Mouse (Mus musculus) T-helper 1 cell (primary cell): ENCODE data around the gene Plxnc1.

Source experiments
- in situ Hi-C: fragments of 300-600 bp; cut with MboI, MseI; formaldehyde crosslinking; loops from one replicate; pipeline ENCODE4 v1.15.1; 2025; ENCODE audit warnings: high pct_unique_total_duplicates

Plxnc1 gene

DNA sequence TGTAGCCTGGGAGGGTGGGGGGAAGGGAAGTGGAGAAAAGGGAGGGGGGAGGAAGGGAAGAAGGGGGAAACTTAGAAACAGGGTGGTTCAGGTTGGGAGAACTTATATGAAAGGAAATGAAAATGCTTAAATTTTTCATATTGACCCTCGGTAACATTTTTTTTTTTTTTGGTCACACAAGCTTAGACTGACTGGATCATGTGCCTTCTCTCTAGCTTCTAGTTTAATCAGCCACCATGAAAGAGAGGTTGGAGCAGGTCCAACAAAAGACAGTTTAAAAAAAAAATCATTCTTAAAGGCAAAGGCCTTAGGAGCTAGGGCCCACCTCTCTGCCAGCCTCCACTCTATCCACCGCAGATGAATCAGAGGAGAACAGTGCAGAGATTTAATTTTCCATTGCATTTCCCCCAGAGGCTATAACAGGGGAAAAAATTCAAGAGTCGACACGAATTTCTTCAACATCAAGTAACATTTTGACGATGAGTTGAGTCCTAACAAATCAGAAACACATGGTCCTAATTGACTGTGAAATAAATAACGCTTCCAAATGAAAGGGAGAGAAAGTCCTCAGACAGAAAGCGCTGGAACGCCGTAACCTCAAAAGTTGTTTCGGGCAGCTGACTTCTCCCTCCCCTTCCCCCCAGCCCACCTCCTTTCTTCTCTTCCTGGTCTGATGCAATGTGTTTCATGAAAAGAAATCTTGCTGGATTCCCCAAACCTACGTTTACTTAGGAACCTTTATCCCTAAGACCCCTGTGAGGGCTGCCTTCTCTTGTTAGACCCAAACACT lies 120.5 kb downstream of the Plxnc1 start:
- in situ Hi-C loops: no loop called here

DNA sequence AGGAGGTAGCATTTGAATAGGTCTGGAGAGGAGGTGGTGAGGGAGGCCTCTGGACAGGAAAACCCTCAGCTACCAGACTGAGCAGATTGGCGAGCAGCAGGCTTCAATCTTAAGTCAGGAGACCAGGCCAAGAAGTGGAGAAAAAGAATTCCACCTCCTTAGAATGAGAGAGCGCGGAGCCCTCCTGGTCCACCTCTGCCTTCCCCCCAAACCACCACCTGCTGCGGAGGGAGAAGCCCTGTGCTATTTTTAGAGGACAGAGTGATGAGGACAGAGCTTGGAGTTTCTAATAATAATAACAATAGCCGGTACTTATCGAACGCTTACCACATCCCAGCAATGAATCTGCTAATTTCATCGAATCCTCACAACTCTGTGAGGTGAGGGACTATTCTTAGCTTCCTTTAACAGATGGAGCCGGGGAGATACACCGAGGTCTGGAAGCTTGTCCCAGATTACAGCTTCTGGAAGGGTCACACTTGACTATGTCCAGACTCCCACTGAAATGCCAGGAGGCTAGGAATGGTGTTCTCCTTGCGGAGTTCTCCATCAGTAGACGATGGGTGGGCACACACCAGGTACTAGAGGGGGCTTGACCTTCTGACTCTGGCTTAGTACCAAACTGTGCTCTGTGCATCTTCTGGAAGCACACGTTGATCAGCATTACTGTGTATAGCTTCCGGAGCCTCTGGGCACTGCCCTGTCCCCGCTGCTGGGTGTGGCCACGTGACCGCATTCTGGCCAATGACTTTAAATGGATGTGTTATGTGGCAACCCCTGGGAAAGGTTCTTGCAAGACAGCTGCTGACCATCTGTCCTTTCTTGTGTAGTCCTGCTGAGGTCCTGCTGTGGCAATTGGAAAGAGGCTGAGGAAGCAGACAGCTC lies 125.6 kb downstream of the Plxnc1 start:
- in situ Hi-C loops: no loop called here

DNA sequence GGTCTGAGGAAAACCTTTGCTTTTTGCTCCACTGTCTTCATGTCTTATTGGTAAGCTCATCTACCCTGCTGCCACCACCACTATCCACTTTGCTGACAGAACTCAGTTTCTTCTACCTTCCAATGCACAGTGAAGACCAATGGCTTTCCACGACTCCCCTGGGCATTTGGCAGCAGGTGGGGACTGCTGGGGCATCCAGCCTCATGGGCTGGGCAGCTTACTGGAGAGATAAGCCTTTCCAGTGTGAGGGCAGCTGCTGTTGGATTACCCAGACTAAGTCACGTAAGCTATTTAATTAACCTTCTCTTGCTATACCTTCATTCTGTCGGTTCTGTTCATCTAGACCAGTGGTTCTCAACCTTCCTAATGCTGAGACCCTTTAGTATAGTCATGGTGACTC lies 126.5 kb downstream of the Plxnc1 start:
- in situ Hi-C loops: no loop called here

DNA sequence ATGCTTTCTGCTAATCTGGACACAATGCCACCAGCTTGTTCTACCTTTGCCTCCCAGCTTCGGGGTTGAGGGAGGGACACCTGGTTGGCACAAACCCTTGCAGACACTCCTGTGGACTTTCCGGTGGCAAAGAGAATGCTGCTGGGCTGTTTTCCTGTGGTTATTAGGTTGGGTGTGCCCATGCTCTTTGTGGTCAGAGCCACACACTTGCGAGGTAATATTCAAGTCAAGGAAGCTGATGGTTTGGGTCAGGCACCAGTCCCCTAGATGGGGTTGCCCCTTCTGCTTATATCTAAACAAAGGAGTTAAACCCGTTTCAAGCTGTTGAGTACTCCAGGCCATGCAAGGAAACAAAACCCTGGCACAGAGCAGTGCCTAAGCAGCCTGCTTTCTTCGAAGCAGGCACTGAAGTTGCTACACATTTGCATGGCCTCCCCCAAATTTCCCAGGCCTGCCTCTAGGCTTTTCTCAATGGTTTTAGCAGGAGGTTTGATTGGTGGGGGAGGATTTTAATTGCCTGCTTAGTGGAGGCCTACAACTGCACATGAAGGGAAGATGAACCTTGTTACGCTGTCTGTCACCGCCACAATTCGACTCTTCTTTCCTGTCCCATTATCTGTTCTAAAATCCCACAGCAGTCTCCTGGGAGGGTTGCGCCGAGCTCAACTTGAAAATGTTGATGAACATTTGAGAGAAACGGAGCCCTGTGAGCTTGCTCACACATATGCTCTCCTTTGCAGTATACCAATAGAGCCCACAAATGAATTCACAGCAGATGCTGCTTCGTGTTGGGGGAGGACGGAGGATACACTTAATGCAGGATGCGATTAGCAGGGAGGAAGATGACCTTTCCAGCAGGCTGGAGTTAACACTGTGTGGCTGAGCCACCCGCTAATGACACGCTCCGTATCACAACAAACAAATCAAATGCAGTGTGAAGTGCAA lies 132.5 kb downstream of the Plxnc1 start:
- in situ Hi-C loops: loop anchor here (5.0 kb wide), 1 partner anchor 90 kb away; no protein-coding TSS in a partner anchor

DNA sequence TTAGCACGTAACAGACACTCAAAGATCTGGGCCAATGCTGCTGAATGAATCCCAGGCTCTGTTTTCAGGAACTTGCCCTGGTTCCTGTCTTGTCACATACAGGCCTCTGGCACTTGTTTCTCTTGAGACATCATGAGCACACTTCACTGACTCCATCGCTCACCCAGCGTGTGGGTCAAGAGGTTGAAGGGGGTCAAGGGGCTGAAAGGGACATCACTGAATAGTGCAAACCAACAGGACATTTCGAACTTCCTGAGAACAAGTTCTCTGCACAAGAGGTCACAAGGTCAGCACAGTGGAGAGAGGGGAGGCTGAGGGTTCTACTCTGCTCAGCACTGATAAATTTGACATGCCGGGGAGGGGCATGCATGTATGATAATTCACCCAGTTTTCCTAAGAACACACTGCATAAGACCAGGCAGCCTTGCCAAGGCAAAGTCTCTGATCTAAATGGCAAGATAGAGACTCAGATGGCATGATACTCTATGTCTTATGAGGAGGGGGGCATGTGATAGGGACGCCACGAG lies 134.6 kb downstream of the Plxnc1 start:
- in situ Hi-C loops: loop anchor here (5.0 kb wide), 2 partner anchors 92 to 1692 kb away; no protein-coding TSS in a partner anchor

DNA sequence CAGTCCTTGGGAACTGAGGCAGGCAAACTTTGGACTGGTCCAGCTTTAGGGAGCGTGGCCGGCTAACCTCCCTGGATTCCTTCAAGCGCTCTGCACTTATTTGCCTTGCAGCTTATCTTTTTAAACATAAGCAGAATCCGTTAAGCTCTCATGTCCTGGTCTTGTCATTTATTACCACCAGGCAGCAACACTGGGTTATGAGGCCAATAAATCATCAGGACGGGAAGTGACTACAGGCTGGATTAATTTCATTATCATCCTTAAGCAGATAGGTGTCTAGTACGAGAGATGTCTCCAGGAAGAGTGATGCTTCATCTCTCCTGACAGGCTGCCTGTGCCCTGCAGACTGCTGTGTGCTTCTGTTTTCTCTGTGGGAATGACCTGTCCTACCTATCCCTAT lies 136.4 kb downstream of the Plxnc1 start:
- in situ Hi-C loops: loop anchor here (5.0 kb wide), 1 partner anchor 1694 kb away; no protein-coding TSS in a partner anchor

DNA sequence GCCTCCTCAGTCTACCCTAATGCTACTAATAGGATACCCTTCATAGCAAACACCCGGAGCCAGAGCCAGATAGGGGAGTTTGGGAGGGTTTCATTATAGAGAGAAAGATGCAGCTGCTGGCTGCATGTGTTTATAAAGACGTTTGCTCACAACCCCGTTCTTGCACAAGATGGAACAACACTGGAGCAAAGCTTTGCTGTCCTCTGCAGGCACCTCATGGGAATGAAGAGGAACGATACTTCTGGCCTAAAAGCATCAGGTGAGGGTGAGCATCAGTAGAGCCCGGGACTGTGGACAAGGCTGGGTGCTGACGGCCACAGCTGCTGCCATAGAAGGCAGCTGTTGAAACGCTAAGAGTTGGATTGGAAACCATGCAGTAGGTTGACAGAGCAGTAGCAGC lies 137.3 kb downstream of the Plxnc1 start:
- in situ Hi-C loops: loop anchor here (5.0 kb wide), 1 partner anchor 1695 kb away; no protein-coding TSS in a partner anchor

DNA sequence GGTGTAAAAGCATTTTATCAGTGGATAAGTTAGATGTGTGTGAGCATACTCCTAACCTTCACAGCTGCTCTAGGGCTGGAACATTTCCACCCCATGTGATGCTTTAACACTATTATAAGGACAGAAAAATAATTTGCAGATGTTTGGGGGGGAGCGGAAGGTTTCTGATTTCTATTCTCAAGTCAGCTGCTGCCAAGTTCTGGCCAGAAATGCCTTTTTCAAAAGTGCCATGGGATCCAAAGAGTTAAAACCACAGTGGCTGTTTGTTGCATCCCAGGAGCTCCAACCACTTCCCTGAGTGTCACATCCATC lies 139.8 kb downstream of the Plxnc1 start:
- in situ Hi-C loops: loop anchor here (5.0 kb wide), 1 partner anchor 1697 kb away; no protein-coding TSS in a partner anchor

DNA sequence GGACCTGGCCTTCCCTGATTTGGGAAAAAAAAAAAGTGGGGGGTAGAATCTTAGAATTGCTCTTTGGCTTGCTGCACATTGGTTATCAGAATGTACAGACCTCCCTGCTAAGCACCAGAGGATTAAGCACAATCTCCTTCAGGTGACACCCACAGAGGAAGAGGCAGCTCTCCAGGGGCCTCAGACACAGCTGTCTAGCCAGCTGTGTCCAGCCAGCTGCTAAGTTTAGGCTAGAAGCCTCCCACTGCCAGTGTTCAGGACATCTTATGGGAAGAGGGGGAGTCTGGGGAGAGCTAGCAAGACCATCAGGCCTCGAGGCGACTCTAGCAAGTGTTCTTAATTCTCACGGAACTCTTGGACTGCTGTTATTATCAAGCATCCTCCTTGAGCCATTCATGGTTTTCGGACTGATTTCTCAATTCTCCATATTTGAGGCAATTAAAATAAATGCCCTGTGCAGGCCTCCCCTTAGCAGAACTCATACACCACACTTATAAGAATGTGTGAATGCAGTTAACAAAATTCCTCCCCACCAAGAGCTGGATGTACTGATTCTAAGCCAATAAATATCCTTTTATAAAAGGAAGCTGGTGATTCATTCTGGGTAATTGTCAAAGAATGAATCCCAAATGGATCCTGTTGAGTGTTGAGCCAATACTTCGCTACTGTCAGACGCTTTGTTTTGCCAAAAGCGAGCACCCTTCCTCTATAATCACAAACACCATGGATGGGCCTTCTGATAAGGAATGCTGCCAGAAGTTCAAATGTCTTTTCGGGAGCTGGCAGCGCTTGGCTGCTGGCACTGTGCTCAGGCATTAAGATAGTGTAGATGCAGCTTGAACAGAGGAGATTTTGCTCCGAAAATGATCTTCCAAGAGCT lies 140.4 kb downstream of the Plxnc1 start:
- in situ Hi-C loops: no loop called here

DNA sequence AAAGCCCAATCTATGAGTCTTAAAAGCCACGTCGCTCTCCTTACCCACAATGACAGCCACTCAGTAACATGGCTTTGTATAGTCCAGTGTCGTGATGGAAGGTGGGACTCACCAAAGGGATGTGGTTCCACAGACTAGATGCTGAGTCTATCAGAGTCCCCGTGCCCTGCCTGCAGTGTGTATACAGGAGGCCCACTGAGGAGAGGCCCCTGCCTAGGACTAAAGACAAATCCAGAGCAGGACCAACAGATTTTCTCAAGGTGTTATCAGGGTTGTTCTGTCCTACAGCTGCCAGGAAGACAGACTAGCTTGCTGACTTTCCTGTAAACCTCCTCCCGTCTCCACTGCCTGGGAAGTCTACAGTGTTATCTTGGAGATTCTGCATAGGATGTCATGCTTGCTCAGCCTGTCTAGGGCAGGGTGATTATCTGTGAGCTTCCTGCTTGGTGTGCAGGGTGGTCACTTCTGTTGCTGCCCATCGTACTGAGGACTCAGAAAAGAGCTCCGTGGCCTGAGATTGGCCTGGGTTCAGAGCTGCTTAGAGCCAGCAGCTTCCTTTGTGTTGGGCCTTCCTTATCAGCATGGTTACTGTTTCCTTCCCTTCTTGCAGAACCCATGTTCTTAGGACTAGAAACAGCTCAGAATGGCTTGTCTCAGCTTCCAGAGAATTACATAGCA lies 143.8 kb downstream of the Plxnc1 start:
- in situ Hi-C loops: no loop called here

DNA sequence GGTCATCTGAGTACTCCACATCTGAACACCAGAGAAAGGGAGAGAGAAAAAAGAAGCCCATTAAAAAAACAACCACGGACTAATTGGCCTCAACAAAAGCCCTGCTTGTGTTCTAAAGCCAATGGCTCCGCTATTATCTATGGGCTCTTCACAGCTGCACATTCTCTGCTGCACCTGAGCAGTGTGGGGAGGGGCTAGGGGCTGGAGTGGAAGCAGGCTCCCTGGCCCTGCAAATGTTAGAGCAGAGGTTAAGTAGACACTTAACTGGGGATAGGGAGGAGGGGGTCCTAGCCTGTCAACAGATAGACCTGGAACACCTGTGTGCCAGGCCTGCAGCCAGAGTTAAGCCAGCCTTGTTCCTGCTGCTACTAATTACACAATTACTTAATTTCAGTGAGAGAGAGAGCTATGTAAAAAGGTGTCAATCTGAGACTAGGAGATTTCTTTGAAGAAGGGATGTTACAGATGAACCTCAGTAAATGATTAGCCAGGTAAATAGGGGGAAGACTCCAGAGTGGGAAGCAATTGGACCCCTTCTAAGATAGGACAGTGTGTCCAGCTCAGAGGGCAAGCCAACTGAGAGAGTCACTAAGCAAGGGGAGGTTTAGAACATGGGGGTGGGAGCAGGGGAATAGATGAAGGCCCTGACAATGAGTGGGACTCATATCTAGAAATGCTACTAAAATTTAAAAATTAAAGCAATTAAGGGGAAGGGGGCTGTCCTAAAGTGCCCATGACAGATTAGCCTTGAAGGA lies 145.0 kb downstream of the Plxnc1 start:
- in situ Hi-C loops: no loop called here

DNA sequence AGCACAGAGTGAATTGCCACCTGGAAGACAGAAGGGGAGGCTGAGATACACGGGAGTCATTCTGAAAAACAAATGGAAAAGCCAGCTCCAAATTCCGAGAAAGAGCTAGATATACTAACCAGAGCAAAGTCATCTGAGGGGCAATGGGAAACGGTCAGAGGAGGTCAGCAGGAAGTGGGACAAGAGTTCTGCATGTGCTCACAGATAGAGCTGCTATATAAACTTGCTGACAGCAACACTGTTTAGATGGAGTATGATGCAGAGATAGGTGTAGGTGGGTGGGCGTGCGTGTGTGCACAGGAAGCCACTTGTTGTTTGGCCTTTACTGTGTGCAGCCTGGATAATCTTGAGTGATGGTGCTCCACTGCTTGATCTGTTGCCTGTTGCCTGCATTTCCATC lies 146.5 kb downstream of the Plxnc1 start:
- in situ Hi-C loops: no loop called here

DNA sequence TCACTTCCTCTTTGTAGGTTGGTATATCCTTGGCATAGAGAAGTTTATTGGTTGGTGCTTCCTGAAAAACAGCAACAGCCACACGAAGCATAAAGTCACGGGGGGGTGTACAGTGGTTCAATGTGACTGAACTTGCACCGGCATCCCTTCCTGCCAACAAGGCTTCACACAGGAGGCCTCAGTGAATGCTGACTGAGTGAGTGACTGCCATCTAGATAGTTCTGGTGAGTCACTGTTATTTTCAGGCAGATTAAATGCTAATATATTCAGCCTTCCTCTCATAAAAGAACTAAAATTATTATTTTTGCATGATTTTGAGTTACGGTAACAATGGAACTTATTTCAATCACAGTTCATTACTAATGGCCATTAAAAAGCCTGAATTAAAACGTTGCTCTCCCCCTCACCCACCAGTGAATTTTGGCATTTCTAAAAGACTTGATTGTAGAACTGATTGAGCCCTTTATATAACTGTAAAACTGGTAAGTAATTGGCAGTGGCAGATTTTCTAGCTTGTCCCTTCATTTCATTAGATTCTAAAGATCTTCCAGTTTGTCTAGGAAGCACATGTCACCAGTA lies 149.9 kb downstream of the Plxnc1 start:
- in situ Hi-C loops: no loop called here

DNA sequence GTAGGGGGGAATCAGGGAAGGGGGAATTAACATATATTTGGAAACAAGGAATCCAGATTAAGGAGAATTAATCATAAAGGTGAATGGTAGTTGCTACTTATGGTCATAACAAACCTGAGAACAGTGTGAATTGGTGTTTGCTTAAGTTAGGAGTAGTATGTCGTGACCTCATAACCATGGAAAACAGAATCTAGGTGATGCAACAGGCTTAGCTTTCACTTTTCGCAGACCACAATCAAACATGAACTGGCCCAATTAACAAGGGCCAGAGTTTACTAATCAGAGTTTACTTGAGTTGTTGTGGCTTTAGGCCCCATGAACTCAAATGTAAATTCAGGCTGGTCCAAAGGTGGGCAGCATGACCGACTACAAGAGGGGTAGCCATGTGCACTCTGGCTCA lies 150.7 kb downstream of the Plxnc1 start:
- in situ Hi-C loops: no loop called here

DNA sequence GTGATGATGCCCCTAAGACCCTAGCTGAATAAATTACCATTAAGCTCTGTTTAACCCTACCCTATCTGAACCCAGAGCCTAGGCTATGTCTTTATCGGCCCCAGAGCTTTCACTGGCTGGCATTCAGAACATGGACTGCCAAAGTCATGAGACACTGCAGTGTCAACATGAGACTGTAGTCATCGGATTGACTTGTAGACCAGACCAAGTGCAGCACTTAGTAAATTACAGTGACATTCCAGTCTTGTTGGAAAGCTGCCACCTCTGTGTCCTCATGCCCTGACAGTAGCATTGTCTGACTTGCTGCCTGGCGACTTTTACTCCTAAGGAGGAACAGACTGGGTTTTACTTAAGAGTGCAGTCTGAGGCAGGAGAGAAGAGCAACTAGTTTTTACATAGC lies 155.4 kb downstream of the Plxnc1 start:
- in situ Hi-C loops: no loop called here

DNA sequence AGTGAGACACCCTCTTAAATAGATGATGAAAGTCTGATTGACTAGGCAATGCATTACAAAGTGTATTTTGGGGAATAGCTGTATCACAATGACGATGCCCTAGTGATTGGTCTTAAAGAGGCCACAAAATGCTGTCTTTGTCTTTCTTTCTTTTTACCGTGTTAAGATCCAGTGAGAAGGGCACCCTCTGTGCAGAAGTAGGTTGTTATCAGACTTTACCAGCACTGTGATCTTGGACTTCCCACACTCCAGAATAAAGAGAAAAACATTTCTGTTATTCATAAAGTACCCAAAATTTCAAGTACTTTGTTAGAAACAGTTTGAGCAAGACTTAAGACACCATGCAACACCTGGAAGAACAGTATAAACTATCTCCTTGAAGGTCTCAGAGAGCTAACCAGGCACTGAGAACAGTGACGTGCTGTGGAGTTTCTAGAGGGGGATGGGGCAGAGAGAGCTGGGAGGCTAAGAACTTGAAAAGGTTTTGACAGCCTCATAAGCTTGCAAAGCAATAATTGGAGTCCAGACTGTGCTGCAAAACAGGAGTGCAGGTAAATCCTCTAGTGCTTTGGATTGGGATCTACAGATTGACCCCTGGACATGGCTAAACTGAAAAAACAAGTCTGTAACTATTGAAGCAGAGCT lies 163.9 kb downstream of the Plxnc1 start:
- in situ Hi-C loops: no loop called here

DNA sequence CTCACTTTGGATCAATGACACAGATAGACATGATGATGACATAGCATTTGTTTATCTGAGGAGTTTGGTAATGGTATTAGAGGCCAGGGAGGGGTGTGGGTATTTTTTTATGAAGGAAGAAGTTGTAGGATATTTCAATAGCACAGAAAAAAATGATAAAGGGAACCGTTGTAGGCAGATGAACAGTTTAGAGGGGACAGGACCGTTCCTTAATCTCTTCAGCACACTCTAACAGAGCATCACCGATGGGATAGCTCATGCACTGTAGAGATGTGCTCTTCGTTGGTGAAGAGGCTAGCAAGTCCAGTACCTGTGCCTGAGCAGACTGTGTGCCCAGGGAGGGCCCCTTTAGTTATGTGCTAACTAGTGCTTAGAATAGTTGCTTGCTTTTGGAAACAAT lies 165.3 kb downstream of the Plxnc1 start:
- in situ Hi-C loops: loop anchor here (10.0 kb wide), 1 partner anchor 605 kb away; no protein-coding TSS in a partner anchor

DNA sequence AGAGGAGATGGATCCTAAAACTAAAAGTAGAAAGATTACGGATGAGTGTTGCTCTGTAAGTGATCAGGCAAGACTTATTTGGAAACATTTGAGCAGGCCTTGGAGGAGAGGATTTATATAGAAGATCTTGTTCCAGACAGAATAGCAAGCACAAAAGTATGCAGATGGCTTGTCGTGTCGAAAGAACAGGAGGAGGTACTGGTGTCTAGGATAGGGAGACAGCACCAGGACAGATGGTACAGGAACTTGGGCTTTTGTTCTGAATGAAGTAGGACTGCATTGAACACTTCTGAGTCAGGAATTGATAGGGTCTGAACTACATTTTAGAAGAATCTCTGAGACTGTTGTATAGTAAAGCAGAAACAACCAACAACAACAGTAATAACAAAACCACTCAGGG lies 167.1 kb downstream of the Plxnc1 start:
- in situ Hi-C loops: loop anchor here (10.0 kb wide), 1 partner anchor 607 kb away; no protein-coding TSS in a partner anchor
